Mouse (Mus musculus): ENCODE measurements around the gene Fer1l4. TPM values are rescaled to one million over a fixed set of nuclear protein-coding genes. Genes with fewer than 3 reads are reported as not detected.

The Fer1l4 gene
- polyA plus RNA-seq, 1 experiment = 6.2 TPM

DNA sequence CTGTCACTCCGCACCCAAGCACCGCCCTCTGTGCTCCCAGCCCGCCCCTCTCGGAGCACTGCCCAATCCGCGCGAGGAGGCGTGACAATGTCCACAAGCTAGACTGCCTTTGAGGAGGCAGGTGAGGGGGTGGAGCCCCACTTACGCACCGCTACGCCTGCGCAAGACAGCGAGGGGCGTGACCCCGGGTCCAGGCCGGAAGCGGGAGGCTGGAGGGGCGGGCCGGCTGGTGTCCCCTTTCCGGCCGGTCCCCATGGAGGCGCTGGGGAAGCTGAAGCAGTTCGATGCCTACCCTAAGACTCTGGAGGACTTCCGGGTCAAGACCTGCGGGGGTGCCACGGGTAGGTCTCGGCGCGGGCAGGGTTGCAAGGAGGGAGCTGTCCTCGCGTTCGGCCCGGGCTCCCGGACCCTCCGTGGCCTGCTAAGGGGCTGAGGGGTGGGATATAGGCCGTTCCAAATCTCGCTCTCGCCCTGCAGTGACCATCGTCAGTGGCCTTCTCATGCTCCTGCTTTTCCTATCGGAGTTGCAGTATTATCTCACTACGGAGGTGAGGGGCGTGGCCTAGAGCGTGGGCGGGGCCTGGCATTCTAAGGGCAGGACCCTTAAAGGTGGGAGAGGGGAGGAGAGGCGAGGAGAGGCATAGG, 44.7 kb downstream of the Fer1l4 start, which contains the start of the genes 6430550D23Rik and Ergic3:
TSS of gene 6430550D23Rik (minus strand) at position 90 of the 645 bp plus-strand sequence.
TSS of gene Ergic3 (plus strand) at position 158 of the 645 bp plus-strand sequence.
- peak; percentile 52 for DNase-seq (ENCODE audit: low read depth)

DNA sequence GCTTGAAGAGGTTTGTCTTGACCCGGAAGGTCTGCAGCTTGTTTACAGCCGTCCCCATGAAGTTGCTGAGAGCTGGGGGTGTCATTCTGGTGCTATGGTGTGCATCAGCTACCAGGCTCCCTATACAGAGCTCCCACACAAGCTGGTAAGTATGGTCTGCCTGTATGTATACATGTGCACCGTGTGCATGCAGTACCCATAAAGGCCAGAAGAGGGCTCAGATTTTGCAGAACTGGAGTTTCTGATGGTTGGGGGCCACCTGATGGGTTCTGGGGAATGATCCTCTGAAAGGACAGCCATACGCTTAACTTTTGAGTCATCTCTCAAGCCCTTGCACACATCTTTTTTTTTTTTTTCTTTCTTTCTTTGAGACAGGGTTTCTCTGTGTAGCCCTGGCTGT, 47.4 kb downstream of the Fer1l4 start:
- DNase-seq (ENCODE audit: low read depth) = no peak

DNA sequence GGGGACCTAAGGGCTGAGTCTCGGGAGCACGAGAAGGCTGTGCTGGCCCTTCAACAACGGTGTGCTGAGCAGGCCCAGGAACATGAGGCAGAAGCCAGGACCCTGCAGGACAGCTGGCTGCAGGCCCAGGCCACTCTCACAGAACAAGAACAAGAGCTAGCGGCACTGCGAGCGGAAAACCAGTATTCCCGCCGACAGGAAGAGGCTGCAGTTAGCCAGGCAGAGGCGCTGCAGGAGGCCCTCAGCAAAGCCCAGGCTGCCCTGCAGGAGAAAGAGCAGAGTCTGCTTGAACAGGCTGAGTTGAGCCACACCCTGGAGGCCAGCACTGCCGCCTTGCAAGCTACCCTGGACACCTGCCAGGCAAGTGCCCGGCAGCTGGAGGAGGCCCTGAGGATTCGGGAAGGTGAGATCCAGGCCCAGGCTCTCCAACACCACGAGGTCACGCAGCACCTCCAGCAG, 60.9 kb downstream of the Fer1l4 start:
- no peak for DNase-seq (ENCODE audit: low read depth)

GRCm38 (mm10) chr2:155991151-155991550, 61.6 kb downstream of the Fer1l4 start:
- DNase-seq (ENCODE audit: low read depth) = no peak

- DNase-seq (ENCODE audit: low read depth) = no peak
Measured at GRCm38 (mm10) chr2:155989085-155989484, 63.7 kb downstream of the Fer1l4 start.

GRCm38 (mm10) chr2:155987131-155987530, 65.6 kb downstream of the Fer1l4 start:
- no peak for DNase-seq (ENCODE audit: low read depth)

DNA sequence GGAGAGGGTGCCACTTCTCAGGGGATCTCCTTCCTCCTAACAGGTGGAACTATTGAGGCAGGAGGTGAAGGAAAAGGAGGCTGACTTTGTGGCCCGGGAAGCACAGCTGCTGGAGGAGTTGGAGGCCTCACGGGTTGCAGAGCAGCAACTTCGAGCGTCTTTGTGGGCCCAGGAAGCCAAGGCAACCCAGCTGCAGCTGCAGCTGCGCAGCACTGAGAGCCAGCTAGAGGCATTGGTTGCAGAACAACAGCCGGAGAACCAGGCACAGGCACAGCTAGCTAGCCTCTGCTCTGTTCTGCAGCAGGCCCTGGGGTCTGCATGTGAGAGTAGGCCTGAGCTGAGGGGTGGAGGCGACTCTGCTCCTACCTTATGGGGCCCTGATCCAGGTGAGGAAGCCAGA, 67.0 kb downstream of the Fer1l4 start:
- no peak for DNase-seq (ENCODE audit: low read depth)

- no peak for DNase-seq (ENCODE audit: low read depth)
Measured at GRCm38 (mm10) chr2:155979328-155979991, 73.3 kb downstream of the Fer1l4 start.

- DNase-seq (ENCODE audit: low read depth) = no peak
Measured at GRCm38 (mm10) chr2:155974087-155974731, 78.5 kb downstream of the Fer1l4 start.

DNA sequence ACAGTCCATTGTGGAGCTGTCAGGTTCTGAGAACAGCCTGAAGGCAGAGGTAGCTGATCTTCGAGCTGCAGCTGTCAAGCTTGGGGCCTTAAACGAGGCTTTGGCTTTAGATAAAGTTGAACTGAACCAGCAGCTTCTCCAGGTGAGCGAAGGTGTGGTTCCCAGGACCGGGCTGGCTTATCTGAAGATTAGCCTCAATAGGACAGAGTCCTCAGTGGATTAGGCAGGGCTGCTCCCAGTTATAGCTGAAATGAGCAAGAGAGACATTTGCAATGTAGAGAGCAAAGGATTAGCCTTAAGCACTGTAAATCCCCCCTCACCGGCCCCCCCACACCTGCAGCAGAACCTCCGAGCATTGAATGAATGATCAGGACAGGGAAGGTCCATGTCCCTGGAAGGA, 79.4 kb downstream of the Fer1l4 start:
- DNase-seq (ENCODE audit: low read depth) = no peak

Other genes starting within 250 kb of the Fer1l4 start
- 55.2 and 65.8 TPM in 2 replicates for gene BC029722, start 233.5 kb downstream of the Fer1l4 start, polyA plus RNA-seq (2012; rRNA removed)
- 85.8 and 109 TPM in 2 replicates for gene Eif6, start 226.0 kb downstream of the Fer1l4 start, polyA plus RNA-seq (2012; rRNA removed)
- not detected in 2 replicates for gene Fam83c, start 218.1 kb downstream of the Fer1l4 start, polyA plus RNA-seq (2012; rRNA removed)
- gene Uqcc1, start 122.6 kb downstream of the Fer1l4 start, polyA plus RNA-seq (2012; rRNA removed) = 31.7 and 36.7 TPM in 2 replicates
- gene Gm15557, start 112.2 kb downstream of the Fer1l4 start, polyA plus RNA-seq (2012; rRNA removed) = not detected in 2 replicates
- gene Gdf5, start 107.6 kb downstream of the Fer1l4 start, polyA plus RNA-seq (2012; rRNA removed) = 1.2 and 1.3 TPM in 2 replicates
- gene Cep250, start 96.5 kb downstream of the Fer1l4 start, polyA plus RNA-seq (2012; rRNA removed) = 15.1 and 18.4 TPM in 2 replicates
- 3.2 and 4.0 TPM in 2 replicates for gene 6430550D23Rik, start 45.0 kb downstream of the Fer1l4 start, polyA plus RNA-seq (2012; rRNA removed)
- 341 and 349 TPM in 2 replicates for gene Ergic3, start 44.9 kb downstream of the Fer1l4 start, polyA plus RNA-seq (2012; rRNA removed)
- 5.9 and 6.1 TPM in 2 replicates for gene Spag4, start 12.2 kb upstream of the Fer1l4 start, polyA plus RNA-seq (2012; rRNA removed)
- 70.4 and 82.9 TPM in 2 replicates for gene Cpne1, start 59.0 kb upstream of the Fer1l4 start, polyA plus RNA-seq (2012; rRNA removed)
- gene Rbm12, start 59.0 kb upstream of the Fer1l4 start, polyA plus RNA-seq (2012; rRNA removed) = 10.1 and 12.3 TPM in 2 replicates
- gene Gm28036, start 74.1 kb upstream of the Fer1l4 start, polyA plus RNA-seq (2012; rRNA removed) = 3.5 and 5.1 TPM in 2 replicates
- 316 and 387 TPM in 2 replicates for gene Romo1, start 91.1 kb upstream of the Fer1l4 start, polyA plus RNA-seq (2012; rRNA removed)
- 47.1 and 54.8 TPM in 2 replicates for gene Nfs1, start 91.2 kb upstream of the Fer1l4 start, polyA plus RNA-seq (2012; rRNA removed)
- 32.5 and 46.7 TPM in 2 replicates for gene Rbm39, start 127.3 kb upstream of the Fer1l4 start, polyA plus RNA-seq (2012; rRNA removed)
- 21.2 and 22.0 TPM in 2 replicates for gene Phf20, start 143.5 kb upstream of the Fer1l4 start, polyA plus RNA-seq (2012; rRNA removed)